Mouse (Mus musculus) lung, postnatal 10 days (tissue): ENCODE data around the gene Nat8.
A peak's percentile ranks its signal among the peaks of the same experiment; 100 is the strongest.
"Not testable (repeated sequence)": the region's sequence is repeated elsewhere in the genome, so short reads cannot be mapped to it uniquely, and the experiment has no call there.

Experiments
- DNase-seq: peaks from one replicate; pipeline ENCODE4 v3.0.0; 2021

The Nat8 gene

DNA sequence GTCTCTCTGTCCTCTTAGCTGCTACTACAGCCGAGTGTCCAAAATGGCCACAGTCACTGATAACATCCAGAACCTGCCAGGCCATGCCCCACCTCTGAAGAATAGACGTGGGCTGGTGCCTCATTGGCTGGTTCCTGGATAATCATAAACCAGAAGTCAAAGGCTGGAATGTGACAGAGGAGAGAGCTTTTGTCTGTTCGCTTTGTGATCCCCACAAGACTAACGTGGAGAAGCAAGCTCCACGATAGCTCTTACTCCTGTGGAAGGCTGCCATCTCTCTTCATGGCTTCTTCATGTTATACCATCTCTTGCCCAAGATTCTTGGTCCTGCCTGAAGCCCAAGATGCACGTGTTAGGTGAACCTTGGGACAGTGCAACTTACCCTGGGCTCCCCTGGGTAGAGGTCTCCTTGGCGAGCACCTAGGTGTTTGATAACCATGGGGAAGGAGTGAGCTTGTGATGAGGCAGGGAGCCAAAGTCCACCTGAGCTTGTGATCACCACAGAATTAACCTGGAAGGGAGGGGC, at the start of gene Nat8:
TSS of gene Nat8 (minus strand) at position 287 of the 526 bp plus-strand sequence.
- no peak for DNase-seq

DNA sequence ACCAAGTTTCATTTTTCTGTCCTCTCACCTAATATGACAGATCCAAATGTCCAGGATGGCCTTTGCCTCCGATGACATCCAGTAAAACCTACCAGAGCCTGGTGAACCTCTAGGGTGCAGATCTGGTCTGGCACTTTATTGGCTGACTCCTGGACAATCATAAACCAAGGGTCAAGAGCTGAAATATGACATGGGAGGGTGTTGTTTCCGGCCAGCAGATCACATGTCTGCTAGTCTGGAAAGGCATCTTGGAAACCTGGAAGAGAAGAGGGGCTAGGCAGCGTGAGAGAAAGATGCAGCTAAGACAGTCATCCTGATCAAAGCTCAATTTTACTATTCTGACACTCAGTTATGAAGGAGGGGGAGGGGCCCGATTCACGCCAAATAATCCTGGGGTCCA, 37.1 kb upstream of the Nat8 start, which contains the start of gene Nat8f2:
TSS of gene Nat8f2 (minus strand) at position 153 of the 400 bp plus-strand sequence.
- not testable (repeated sequence) for DNase-seq

DNA sequence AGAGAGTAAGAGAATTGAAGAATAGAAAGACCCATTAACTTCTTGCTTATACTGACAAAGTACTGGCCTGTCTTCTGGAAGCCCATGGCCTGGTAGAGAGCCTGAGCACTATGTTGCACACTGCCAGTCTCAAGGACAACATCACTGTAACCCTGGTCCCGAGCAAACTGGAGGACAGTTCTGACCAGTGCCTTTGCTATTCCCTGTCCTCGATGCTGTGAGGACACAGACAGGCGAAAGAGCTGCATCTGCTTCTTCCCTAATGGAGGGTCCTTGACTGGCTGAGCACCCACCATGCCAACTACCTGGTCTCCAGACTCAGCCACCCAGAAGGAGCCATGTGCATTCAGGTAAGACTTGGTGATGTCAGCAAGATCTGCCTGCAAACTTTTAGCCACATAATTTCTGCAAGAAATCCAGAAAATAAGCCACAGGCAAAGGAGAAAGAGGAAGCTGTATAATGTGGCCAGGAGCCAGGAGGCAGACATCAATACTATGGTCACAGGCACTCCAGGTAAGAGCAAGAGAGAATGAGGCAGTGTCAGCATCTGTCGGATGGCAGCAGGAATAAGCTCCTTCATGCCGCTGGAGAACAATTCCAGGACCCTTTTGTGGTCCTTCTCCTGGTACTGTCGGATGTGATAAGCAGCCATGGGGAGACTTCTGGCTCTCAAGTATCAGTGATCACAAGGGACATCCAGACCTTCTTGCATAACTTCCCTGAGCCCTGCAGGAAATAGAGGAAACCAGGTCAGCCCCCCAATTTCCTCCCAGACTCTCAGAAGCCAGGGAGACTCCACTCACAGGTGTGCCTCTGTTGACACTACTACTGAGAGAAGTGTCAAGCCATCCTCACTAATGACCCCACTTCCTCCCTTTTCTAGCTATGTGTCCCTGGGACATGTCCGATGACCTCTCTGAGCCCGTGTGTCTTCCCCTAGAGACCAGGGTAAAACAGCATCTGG, 36.1 kb upstream of the Nat8 start:
- no peak for DNase-seq

DNA sequence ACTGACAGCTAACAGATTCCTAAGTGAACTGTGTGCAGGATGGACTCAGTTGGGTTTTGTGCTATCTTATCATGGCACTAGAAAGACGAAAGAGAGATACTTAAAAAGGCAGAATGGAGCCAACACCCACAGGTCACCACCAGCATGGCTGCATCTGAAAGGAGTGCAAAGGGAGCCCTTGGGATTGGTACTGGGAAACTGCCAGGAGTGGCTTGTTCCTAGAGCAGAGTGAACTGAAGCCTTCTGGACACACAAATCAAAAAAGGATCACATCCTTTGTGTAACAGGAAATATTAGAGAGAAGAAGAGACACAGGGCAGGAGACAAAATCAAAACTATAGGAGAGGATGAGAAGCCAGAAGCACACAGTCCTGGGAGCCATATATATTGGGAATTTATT, 35.1 kb upstream of the Nat8 start:
- DNase-seq, result not testable (repeated sequence)

DNA sequence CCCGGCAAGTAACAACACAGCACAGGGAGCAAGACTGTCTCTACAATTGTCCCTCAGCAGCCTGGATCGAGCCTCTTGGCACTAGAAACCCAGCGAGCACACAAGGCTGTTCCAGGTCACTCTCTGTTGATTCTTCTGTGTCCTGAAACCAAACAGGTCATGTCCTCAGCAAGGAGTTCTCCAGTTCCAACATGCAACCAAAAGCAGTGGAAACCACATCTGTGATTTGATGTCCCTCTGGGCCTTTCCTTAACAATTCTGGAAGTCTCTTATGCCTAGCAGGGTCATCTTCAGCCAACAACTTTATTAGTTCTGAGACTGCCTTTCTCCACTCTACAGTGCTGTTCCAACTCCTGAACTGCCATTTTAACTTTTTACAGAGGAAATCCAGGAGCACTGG, 34.3 kb upstream of the Nat8 start:
- DNase-seq, result not testable (repeated sequence)

DNA sequence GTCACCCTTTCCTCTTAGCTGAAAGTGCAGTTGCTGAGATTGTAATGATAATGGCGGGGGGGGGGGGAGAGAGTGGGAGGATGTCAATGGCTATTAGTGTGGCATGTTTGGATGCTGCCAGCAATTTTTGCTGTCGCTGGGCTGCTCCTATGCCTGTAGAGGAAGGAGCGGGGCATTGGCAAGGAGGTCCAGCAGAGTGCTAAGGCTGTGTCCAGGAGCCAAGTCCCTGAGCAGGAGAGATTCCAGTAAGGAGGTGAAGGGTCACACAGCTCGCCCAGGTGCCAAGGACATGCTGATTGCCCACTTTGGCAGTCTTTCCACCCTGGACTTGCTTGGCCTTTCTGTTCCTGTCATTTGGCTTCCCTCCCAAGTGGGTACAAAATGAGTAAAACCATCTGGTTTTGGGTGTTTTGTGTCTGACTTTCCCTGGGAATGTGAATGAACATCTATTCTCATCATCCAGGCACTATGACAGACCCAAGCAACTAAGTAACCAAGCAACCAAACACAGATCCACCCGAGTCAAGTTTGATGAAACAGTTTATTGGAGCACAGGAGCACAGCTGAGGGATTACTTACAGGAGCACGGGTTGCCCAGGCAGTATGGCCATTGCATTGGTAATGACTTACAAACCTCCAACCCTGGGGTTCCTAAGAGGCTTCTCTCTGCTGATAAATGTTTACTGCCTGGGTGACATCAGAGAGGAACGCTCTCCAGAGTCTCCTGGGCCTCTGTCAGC, 33.2 kb upstream of the Nat8 start:
- DNase-seq, result peak; percentile 5

DNA sequence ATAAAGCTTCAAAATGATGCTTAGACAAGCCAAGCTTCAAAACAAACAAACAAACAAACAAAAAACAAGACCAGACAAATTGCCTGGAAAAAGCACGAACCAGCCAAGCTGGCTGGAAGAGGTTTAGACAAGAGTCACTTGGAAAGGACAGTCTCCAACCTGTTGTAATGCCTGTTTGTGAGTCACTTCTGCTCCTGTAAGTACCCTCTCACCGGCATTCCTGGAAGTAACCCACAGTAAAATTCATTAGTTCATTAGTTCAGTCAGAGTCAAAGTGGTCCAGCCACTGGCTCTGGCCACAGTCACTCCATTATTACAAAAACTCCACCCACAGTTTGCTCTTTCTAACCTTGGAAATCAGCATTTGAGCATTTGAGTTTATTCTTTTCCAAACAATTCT, 32.0 kb upstream of the Nat8 start:
- no peak for DNase-seq

DNA sequence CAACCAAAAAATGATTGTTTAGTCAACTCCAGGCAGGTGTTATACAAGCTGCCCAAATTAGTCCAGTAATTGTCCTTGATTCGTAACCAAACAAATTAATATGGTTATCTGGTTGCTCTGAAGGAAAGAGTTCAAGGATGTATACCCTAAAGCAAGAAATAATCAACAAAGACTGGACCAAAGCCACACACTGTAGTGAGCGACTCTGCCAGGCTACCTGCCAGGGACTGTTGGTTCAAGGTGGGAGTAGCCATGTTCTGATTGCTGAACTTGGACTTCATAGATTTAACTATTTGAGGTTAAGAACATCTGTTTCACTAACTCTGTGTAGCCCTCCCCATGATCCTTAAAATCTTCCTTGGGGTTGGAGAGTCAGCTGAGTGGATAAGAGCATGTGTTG, 31.3 kb upstream of the Nat8 start:
- DNase-seq, result no peak

DNA sequence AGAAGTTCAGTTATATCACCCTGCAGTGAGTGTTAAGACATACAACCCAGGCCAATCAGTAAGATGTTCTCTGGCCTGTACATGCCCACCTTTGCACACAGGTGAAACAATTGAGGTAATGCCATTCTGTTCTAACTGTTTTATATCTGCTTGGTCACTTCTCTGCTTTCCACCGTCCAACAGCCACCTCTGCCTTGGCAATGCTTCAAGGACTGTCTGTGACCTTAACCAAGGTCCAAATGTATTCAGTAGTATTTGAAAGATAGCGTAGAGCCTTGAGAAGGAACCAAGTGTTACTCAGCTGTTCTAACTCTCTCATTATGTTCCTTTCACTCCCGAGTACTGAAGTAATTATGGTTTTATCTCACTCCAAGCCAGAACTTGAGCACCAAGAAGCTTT, 30.7 kb upstream of the Nat8 start:
- no peak for DNase-seq

DNA sequence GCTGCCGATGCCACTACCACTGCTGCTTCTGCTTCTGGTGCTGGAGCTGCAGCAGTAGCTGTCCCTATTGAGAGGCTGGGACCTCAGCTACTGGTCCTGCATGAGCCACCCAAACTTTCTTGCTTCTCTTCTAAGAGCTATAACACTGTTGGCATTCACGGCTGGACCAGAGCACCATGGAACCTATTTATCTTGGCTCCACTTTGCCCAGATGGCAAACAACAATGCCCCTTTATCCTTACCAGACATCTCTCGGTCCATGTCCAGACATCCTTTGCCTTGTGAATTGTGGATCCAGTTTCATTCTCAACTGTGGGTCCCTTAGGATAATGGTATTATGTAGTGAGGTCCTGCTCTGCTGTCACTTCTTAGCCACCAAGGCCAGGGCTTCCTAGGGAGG, 29.4 kb upstream of the Nat8 start:
- DNase-seq, result no peak

DNA sequence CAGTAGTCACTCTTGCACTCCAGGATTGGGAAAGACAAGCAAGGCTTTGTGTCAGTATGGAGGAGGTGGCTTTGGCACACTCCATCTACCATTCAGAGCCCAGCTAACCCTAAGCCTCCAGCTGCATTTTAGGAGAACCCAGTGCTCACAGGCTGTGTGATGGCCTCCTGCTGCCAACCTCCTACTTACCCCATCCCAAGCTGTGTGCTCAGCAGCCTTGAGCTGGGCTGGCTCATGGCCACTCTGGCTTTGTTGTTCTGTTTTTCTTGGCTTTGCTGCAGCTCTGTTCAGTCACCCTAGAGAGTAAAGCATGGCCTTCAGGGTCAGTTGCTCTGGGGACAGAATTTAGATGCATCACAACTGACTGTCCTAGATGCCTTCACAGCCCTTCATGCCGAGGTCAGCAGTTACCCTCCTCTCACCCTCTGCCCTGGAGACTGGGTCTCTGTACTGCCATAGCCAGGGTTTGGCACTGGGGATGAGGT, 24.4 kb upstream of the Nat8 start:
- DNase-seq, result peak; percentile 59

DNA sequence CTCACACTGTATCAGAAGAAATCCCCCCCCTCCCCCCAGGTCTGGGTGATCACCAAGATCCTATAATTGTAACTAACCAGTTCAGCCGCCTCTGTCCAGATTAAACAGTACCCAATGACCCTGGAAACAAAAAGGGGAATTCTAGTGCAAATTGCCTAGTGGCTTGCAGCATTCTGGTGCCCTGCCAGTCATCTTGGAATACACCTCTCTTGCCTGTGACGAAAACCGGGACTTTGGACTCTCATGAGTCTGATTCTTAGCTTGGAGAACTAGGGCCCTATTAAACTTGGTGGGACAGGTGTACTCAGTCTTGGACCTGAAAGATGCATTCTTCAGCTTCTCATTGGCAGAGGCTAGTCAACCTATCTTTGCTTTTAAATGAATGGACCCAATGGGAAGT, 21.6 kb upstream of the Nat8 start:
- DNase-seq, result no peak

DNA sequence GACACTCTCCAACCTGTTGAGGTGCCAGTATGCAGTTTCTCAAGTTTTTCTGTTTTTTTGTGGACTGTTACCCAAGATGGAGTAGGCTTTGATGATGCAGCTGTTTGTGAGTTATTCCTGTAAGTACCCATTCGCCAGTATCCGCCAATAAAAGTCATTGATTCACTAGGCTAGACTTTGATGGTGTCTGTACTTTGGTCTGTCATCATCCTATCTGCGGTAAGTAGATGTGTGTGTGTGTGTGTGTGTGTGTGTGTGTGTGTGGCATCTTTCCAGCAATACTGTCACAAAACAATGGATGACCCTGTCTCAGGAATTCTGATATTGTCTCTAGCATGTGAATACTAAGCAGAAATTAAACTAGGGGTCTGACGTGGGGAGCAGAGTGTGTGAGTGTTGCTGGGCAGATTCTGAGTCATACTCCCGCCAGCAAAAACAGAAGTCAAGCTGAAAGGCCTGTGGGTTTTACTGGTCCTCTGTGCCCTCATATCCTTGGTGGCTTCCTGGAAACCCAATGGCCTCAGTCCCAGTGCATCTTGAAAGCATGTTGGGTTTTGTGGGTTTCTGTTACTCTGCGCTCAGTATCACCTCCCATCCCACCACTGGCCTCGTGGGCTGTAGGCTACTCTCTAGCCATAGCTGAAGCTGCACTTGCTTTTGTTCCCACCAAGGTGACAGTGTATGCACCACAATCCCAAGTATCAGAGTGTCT, 19.3 kb upstream of the Nat8 start:
- DNase-seq, result no peak

DNA sequence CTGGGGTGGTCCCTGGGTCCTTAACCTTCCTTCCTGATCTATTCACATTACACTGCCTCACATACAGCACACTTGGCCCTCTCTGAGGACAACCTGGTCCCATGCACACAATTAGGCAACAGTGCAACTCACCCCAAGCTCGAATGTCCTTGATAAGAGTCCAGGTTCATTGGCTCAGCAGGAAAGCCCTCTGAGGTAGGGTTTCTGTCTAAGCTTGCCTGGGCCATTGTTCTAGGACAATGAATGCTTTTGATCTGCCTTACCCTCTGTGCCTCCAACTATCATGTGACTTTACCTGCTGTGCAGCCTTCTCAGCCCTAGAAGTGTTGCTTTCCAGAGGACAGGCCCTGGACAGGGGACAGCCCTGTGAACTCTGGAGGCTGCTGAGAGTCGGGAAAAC, 17.4 kb upstream of the Nat8 start:
- no peak for DNase-seq

DNA sequence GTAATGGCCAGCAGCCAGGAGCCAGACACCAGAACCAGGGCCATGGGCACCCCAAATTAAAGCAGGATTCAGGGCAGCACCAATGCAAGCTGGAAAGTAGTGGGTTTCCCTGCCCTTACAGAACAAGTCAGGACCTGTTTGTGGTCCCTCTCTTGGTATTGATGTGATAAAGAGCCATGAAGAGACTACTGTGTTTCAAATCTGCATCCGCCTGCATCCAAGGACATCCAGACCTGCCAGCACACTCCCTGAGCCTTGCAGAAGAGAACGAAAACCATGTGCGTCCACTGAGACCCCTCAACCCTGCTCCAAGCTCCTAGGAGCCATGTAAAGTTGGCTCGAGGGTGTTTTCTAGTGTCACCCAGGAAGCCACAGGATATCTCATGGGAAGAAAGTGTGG, 16.3 kb upstream of the Nat8 start:
- no peak for DNase-seq

DNA sequence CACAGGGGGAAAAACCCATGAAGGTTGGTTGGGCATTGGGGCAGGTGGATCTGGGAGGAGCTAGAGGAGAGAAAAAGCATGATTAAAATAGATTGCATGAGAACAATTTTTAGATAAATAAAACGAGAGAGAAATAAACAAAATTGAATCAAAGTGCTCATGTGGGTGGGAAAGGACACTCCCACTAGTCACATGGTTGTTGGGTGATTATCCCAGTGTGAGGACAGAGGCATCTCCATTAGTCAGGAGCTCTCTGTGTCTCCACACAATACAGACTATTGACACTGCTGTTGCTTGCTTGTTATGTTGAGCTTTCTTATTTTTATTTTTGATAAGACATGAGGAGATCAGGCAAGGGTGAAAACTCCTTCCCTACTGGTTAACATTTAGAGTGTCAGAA, 15.0 kb upstream of the Nat8 start:
- DNase-seq, result no peak

DNA sequence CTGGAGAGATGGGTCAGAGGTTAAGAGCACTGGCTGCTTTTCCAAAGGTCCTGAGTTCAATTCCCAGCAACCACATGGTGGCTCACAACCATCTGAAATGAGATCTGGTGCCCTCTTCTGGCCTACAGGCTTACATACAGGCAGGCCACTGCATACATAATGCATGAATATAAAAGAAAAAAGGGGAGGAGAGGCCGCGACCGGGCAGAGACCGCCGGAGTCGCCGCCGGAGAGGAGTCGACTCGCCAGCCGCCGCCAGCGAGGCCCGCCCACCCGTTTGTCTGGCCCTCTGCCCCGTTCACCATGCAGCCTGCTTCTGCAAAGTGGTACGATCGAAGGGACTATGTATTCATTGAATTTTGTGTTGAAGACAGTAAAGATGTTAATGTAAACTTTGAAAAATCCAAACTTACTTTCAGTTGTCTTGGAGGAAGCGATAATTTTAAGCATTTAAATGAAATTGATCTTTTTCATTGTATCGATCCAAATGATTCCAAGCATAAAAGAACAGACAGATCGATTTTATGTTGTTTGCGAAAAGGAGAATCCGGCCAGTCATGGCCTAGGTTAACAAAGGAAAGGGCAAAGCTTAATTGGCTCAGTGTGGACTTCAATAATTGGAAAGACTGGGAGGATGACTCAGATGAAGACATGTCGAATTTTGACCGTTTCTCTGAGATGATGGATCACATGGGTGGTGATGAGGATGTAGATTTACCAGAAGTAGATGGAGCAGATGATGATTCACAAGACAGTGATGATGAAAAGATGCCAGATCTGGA, 12.0 kb upstream of the Nat8 start:
- not testable (repeated sequence) for DNase-seq

DNA sequence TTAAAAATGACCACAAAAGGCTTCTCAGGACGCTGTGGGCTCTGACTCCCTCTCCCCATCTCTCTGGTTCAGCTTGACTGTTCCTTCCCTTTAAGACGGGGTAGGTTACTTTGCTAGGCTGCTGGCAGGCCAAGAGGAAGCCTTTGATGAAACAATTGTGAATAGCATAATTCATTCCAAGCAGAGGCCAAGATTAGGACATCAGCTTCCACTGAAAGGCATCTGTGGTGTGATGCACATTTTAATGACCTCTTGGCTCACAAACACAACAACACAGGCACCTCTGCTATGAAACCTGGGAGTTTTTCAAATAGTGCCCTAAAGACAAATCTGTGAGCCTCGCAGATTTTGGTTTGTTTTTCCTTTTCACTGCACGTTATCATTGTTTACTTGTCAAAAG, 8.1 kb upstream of the Nat8 start:
- peak; percentile 5 for DNase-seq

DNA sequence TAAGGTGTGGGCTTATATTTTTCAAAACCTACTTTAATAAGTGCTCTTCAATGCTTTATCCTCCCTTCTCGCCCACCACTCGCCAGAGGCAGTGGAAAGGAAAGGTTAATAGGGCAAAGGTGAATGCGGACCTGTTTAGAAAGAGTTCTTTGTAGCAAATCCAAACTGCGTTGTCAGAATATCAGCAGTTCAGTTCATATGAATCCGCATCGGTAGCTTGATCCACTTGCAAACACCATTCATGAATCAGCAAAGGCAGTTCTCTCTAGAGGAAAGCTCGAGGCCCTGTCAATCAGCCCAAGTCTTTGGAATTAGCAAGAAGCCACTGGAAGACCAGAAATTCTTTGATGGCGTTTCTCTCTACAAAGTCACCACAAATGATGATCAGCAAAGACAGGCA, 6.8 kb upstream of the Nat8 start:
- no peak for DNase-seq

DNA sequence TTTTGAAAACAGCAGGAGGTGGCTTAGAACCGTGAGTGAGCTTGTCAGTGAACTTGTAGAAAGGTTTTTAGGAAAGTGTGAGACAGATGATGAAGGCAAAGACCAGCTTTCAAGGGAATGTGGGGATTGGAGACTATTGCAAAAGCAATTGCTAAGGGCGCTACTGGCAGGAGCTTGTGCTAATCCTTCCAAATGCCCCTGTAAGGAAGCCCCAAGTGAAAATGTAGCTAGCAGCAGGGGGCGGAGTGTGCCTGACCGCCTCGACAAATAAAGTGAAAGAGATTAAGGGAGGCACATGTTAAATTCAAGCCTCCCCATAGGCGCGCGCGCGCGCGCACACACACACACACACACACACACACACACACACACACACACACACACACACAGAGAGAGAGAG, 5.4 kb upstream of the Nat8 start:
- peak; percentile 68 for DNase-seq

DNA sequence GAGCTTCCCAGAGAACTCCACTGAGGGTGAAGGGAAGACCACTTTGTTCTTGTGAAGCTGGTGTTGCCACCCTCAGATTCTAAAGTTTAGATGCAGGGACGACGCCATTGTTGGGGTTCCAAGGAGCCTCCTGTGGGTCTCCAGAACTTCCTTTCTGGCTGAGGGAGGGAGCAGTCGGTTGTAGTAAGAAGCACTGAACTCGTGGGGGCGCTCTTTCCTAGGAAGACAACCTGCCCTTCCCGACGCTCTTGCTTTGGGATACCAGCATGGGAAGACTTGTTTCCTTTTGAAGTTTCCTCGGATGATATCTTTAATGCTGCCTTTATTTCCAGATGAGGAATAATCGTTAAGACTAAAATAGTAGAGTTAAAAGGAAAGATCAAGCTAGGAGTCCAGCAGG, 4.9 kb upstream of the Nat8 start:
- DNase-seq, result peak; percentile 79

DNA sequence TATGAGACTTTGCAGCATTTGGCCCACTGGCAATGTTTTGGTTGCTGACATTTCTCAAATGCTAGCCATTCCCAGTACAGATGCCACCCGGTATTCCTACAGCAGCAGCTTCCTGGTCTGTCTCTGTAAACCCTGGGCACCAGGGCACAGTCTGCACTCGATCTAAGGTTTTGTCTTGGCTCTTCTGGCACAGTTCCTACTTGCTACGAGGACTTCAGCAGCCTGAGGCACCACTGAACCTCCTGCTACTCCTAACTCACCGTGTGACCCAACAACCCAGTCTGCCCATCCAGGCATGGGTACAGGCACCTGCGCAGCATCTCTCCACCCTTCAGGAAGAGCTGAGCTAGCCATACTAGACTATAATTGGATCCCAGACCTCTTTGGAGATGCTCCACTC, 4.2 kb upstream of the Nat8 start:
- not testable (repeated sequence) for DNase-seq
